Mouse (Mus musculus): ENCODE results near the gene Tub. TPM values are rescaled to one million over a fixed set of nuclear protein-coding genes. Genes with fewer than 3 reads are reported as not detected.

The Tub gene
- total and polyA plus RNA-seq, 2 experiments, result under 0.01 TPM; not detected in 1

- Histone ChIP-seq H3K9ac (ENCODE audit: low read depth, low read length) (no peak overlapping the region), H3K4me3 (ENCODE audit: insufficient read depth, low read depth, low read length) (no peak overlapping the region), H3K27ac (replicated peaks; ENCODE audit: insufficient read depth, low read depth, low read length) (no peak overlapping the region), H3K36me3 (ENCODE audit: control insufficient read depth, insufficient read depth, low read length) (no peaks in the 10 kb centered on the region), H3K4me1 (ENCODE audit: control insufficient read depth, insufficient read depth, low read length) (no peaks in the 10 kb centered on the region), H3K27me3 (ENCODE audit: control insufficient read depth, insufficient read depth, low read length) (no peaks in the 10 kb centered on the region), H3K79me2 (ENCODE audit: control insufficient read depth, insufficient read depth, low read length) (no peaks in the 10 kb centered on the region)
- no peak for DNase-seq (ENCODE audit: extremely low read depth, low read depth, low spot score)
- TF ChIP-seq CTCF (IDR thresholded peaks at IDR 0.05; ENCODE audit: low read depth, low read length) (no peak), POLR2A (IDR thresholded peaks at IDR 0.05; ENCODE audit: extremely low read depth, insufficient read depth, low read length) (no peak)
- WGBS, result 85% methylated on average over 4 of the region's 4 CpGs
Observed at GRCm38 (mm10) chr7:109069641-109070040, 119.5 kb downstream of the Tub start.

- Histone ChIP-seq H3K36me3 (ENCODE audit: control insufficient read depth, insufficient read depth, low read length) (no peaks in the 10 kb centered on the region), H3K4me3 (ENCODE audit: insufficient read depth, low read depth, low read length) (no peak overlapping the region), H3K9ac (ENCODE audit: low read depth, low read length) (no peak overlapping the region), H3K4me1 (ENCODE audit: control insufficient read depth, insufficient read depth, low read length) (no peaks in the 10 kb centered on the region), H3K79me2 (ENCODE audit: control insufficient read depth, insufficient read depth, low read length) (no peaks in the 10 kb centered on the region), H3K27ac (replicated peaks; ENCODE audit: insufficient read depth, low read depth, low read length) (no peak overlapping the region), H3K27me3 (ENCODE audit: control insufficient read depth, insufficient read depth, low read length) (no peaks in the 10 kb centered on the region)
- TF ChIP-seq POLR2A (IDR thresholded peaks at IDR 0.05; ENCODE audit: extremely low read depth, insufficient read depth, low read length), result no peak
- TF ChIP-seq CTCF (IDR thresholded peaks at IDR 0.05; ENCODE audit: low read depth, low read length), result no peak
- 70% methylated on average over 5 of the region's 5 CpGs for WGBS
- DNase-seq (ENCODE audit: extremely low read depth, low read depth, low spot score), result no peak
Observed at GRCm38 (mm10) chr7:109072326-109072725, 122.2 kb downstream of the Tub start.

GRCm38 (mm10) chr7:109082269-109083112, 132.4 kb downstream of the Tub start:
- Histone ChIP-seq H3K9ac (ENCODE audit: low read depth, low read length) (no peak overlapping the region), H3K27me3 (ENCODE audit: control insufficient read depth, insufficient read depth, low read length) (no peaks in the 10 kb centered on the region), H3K27ac (replicated peaks; ENCODE audit: insufficient read depth, low read depth, low read length) (no peak overlapping the region), H3K79me2 (ENCODE audit: control insufficient read depth, insufficient read depth, low read length) (no peaks in the 10 kb centered on the region), H3K36me3 (ENCODE audit: control insufficient read depth, insufficient read depth, low read length) (no peaks in the 10 kb centered on the region), H3K4me3 (ENCODE audit: insufficient read depth, low read depth, low read length) (peak overlapping the region; percentile 36; the same call in 1 of the 2 replicates), H3K4me1 (ENCODE audit: control insufficient read depth, insufficient read depth, low read length) (no peaks in the 10 kb centered on the region)
- no peak for TF ChIP-seq POLR2A (IDR thresholded peaks at IDR 0.05; ENCODE audit: extremely low read depth, insufficient read depth, low read length)
- no peak for TF ChIP-seq CTCF (IDR thresholded peaks at IDR 0.05; ENCODE audit: low read depth, low read length)
- WGBS, result 26% methylated on average over 12 of the region's 12 CpGs
- DNase-seq (ENCODE audit: extremely low read depth, low read depth, low spot score), result peak; percentile 12

- Histone ChIP-seq H3K4me1 (ENCODE audit: control insufficient read depth, insufficient read depth, low read length) (no peaks in the 10 kb centered on the region), H3K79me2 (ENCODE audit: control insufficient read depth, insufficient read depth, low read length) (no peaks in the 10 kb centered on the region), H3K4me3 (ENCODE audit: insufficient read depth, low read depth, low read length) (peak within 1 kb of the TSS; percentile 36; the same call in 1 of the 2 replicates), H3K27ac (replicated peaks; ENCODE audit: insufficient read depth, low read depth, low read length) (no peak within 1 kb of the TSS), H3K36me3 (ENCODE audit: control insufficient read depth, insufficient read depth, low read length) (no peaks in the 10 kb centered on the region), H3K27me3 (ENCODE audit: control insufficient read depth, insufficient read depth, low read length) (no peaks in the 10 kb centered on the region), H3K9ac (ENCODE audit: low read depth, low read length) (no peak within 1 kb of the TSS)
- TF ChIP-seq CTCF (IDR thresholded peaks at IDR 0.05; ENCODE audit: low read depth, low read length), result no peak
- no peak for TF ChIP-seq POLR2A (IDR thresholded peaks at IDR 0.05; ENCODE audit: extremely low read depth, insufficient read depth, low read length)
- WGBS, result 8% methylated on average over 50 of the region's 50 CpGs
- DNase-seq (ENCODE audit: extremely low read depth, low read depth, low spot score), result peak; percentile 5
Observed at GRCm38 (mm10) chr7:109083113-109083812, 133.1 kb downstream of the Tub start, which contains the start of gene Ric3. Ric3 (minus strand) TSS chr7:109083331.

GRCm38 (mm10) chr7:109083813-109084184, 133.7 kb downstream of the Tub start:
- H3K36me3 ChIP-seq (ENCODE audit: control insufficient read depth, insufficient read depth, low read length), result no peaks in the 10 kb centered on the region
- no peak for DNase-seq (ENCODE audit: extremely low read depth, low read depth, low spot score)
- H3K4me1 ChIP-seq (ENCODE audit: control insufficient read depth, insufficient read depth, low read length), result no peaks in the 10 kb centered on the region
- 77% methylated on average over 4 of the region's 4 CpGs for WGBS
- TF ChIP-seq POLR2A (IDR thresholded peaks at IDR 0.05; ENCODE audit: extremely low read depth, insufficient read depth, low read length) (no peak), CTCF (IDR thresholded peaks at IDR 0.05; ENCODE audit: low read depth, low read length) (no peak)
- H3K79me2 ChIP-seq (ENCODE audit: control insufficient read depth, insufficient read depth, low read length), result no peaks in the 10 kb centered on the region
- no peak overlapping the region for H3K9ac ChIP-seq (ENCODE audit: low read depth, low read length)
- H3K4me3 ChIP-seq (ENCODE audit: insufficient read depth, low read depth, low read length), result no peak overlapping the region
- H3K27me3 ChIP-seq (ENCODE audit: control insufficient read depth, insufficient read depth, low read length), result no peaks in the 10 kb centered on the region
- H3K27ac ChIP-seq (replicated peaks; ENCODE audit: insufficient read depth, low read depth, low read length), result no peak overlapping the region

Other genes starting within 250 kb of the Tub start
- gene Olfr512, start 237.0 kb upstream of the Tub start, total RNA-seq (2014; rRNA removed), result not detected in 2 replicates
- gene Olfr512, start 237.0 kb upstream of the Tub start, polyA plus RNA-seq (2012; rRNA removed), result not detected in 2 replicates
- gene Olfr513, start 199.4 kb upstream of the Tub start, total RNA-seq (2014; rRNA removed), result not detected in 2 replicates
- gene Olfr513, start 199.4 kb upstream of the Tub start, polyA plus RNA-seq (2012; rRNA removed), result not detected in 2 replicates
- not detected in 2 replicates for gene Olfr514, start 124.3 kb upstream of the Tub start, total RNA-seq (2014; rRNA removed)
- not detected in 2 replicates for gene Olfr514, start 124.3 kb upstream of the Tub start, polyA plus RNA-seq (2012; rRNA removed)
- gene Olfr516, start 99.8 kb upstream of the Tub start, total RNA-seq (2014; rRNA removed), result not detected in 2 replicates
- not detected in 2 replicates for gene Olfr516, start 99.8 kb upstream of the Tub start, polyA plus RNA-seq (2012; rRNA removed)
- gene Olfr517, start 78.0 kb upstream of the Tub start, total RNA-seq (2014; rRNA removed), result not detected in 2 replicates
- gene Olfr517, start 78.0 kb upstream of the Tub start, polyA plus RNA-seq (2012; rRNA removed), result not detected in 2 replicates
- gene Olfr518, start 65.3 kb upstream of the Tub start, total RNA-seq (2014; rRNA removed), result not detected in 2 replicates
- not detected in 2 replicates for gene Olfr518, start 65.3 kb upstream of the Tub start, polyA plus RNA-seq (2012; rRNA removed)
- gene Olfr519, start 55.9 kb upstream of the Tub start, total RNA-seq (2014; rRNA removed), result not detected in 2 replicates
- not detected in 2 replicates for gene Olfr519, start 55.9 kb upstream of the Tub start, polyA plus RNA-seq (2012; rRNA removed)
- gene Nlrp10, start 20.2 kb upstream of the Tub start, total RNA-seq (2014; rRNA removed), result under 0.01 and 0.09 TPM in 2 replicates
- gene Nlrp10, start 20.2 kb upstream of the Tub start, polyA plus RNA-seq (2012; rRNA removed), result not detected in 2 replicates
- 20.6 and 31.7 TPM in 2 replicates for gene Eif3f, start 15.9 kb upstream of the Tub start, total RNA-seq (2014; rRNA removed)
- 47.2 and 48.1 TPM in 2 replicates for gene Eif3f, start 15.9 kb upstream of the Tub start, polyA plus RNA-seq (2012; rRNA removed)
- gene Ric3, start 133.0 kb downstream of the Tub start, total RNA-seq (2014; rRNA removed), result 0.92 and 1.3 TPM in 2 replicates
- 0.10 and 0.17 TPM in 2 replicates for gene Ric3, start 133.0 kb downstream of the Tub start, polyA plus RNA-seq (2012; rRNA removed)
- not detected in 2 replicates for gene Lmo1, start 224.9 kb downstream of the Tub start, total RNA-seq (2014; rRNA removed)
- not detected in 2 replicates for gene Lmo1, start 224.9 kb downstream of the Tub start, polyA plus RNA-seq (2012; rRNA removed)

Data from liver, adult 2 months (tissue).